Mouse (Mus musculus) lung, postnatal 0 days (tissue): ENCODE measurements at regions not wholly inside any gene's neighbourhood (a gene's known extent, or its start where the extent isn't known, plus 50 kb on each side); places are given as distances from the start of the nearest gene placed in this dataset.

Source experiments
- CTCF ChIP-seq: IDR thresholded peaks from 2 replicates; pipeline ENCODE4 v1.5.1; 2016; ENCODE audit warnings: antibody characterized with exemption, mild to moderate bottlenecking
- EP300 ChIP-seq: IDR thresholded peaks from 2 replicates; pipeline ENCODE4 v1.6.1; 2016; ENCODE audit warnings: antibody characterized with exemption, mild to moderate bottlenecking, control low read depth

DNA sequence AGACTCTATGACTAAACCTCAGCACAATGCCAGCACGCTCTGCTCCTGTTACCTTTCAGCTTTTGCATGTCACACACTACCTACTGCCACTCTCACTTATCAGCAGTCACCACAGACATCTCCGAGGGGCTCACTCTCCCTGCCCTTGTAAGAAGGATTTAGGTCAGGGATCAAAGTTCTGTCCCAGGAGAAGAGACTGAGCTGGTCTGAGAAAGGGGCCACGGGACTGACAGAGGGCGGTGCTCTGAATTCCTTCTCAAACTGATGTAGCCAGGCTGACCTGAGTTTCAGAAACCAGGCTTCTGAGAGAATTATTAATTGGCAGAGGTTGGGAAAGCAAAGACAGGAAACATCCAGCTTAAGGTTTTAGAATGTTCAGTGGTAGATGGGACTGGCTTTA is 614.0 kb upstream of the Gm10131 start:
- no peak for TF ChIP-seq EP300
- TF ChIP-seq CTCF, result no peak
